Mouse (Mus musculus) neural tube, embryonic 11.5 days (tissue): ENCODE results near the gene Srpr. TPM values are rescaled to one million over a fixed set of nuclear protein-coding genes. Genes with fewer than 3 reads are reported as not detected.

Experiments
- ATAC-seq: fragments of 200-750 bp; cut with Nextera tagmentation; 2 replicates; pipeline ENCODE4 v1.8.0; 2017; ENCODE audit warnings: moderate number of reproducible peaks, mild to moderate bottlenecking, moderate TSS enrichment, moderate library complexity; ENCODE audit not compliant: insufficient read depth, low FRiP score, low TSS enrichment
- DNase-seq: peaks from one replicate; pipeline ENCODE4 v3.0.0-alpha.2; 2015; ENCODE audit warnings: low spot score
- H3K27ac ChIP-seq: fragments of 300-500 bp; sonication (generic); 2 replicates; pipeline ENCODE4 v1.5.1; 2014; ENCODE audit warnings: low read depth, mild to moderate bottlenecking, low read length
- H3K27me3 ChIP-seq: fragments of 300-500 bp; sonication (generic); 2 replicates; pipeline ENCODE4 v1.6.1; 2014; ENCODE audit warnings: mild to moderate bottlenecking, low read length, mixed read lengths; ENCODE audit not compliant: control insufficient read depth, insufficient read depth
- H3K36me3 ChIP-seq: fragments of 300-500 bp; sonication (generic); 2 replicates; pipeline ENCODE4 v1.6.1; 2014; ENCODE audit warnings: mild to moderate bottlenecking, low read length, moderate library complexity, mixed read lengths; ENCODE audit not compliant: control insufficient read depth, insufficient read depth
- H3K4me1 ChIP-seq: fragments of 300-500 bp; sonication (generic); 2 replicates; pipeline ENCODE4 v1.6.1; 2014; ENCODE audit warnings: low read length, mixed read lengths; ENCODE audit not compliant: control insufficient read depth, insufficient read depth
- H3K4me2 ChIP-seq: fragments of 300-500 bp; sonication (generic); 2 replicates; pipeline ENCODE4 v1.6.1; 2014; ENCODE audit warnings: low read depth, mild to moderate bottlenecking, moderate library complexity
- H3K4me3 ChIP-seq: fragments of 300-500 bp; sonication (generic); 2 replicates; pipeline ENCODE4 v1.5.1; 2014; ENCODE audit warnings: low read depth, low read length
- H3K9ac ChIP-seq: fragments of 300-500 bp; sonication (generic); 2 replicates; pipeline ENCODE4 v1.6.1; 2014; ENCODE audit warnings: mild to moderate bottlenecking, low read length
- H3K9me3 ChIP-seq: fragments of 300-500 bp; sonication (generic); 2 replicates; pipeline ENCODE4 v1.6.1; 2016; ENCODE audit warnings: low read length; ENCODE audit not compliant: control insufficient read depth
- WGBS: fragments of 180-500 bp; shearing (Covaris S2); extraction: QIAGEN DNeasy Blood & Tissue Kit; methylation state at CpG from one replicate; pipeline ENCODE4 v1.1.7; 2014; 5-methylcytosine and 5-hydroxymethylcytosine counted together
- polyA plus RNA-seq: library from polyadenylated mRNA; unstranded; fragments of >200 nt; fragmentation: Nextera tagmentation; extraction: Ambion mirVana; gene quantifications from 2 replicates; pipeline ENCODE4 v1.2.1, GENCODE M21; 2014

Srpr gene
- polyA plus RNA-seq, 1 experiment from 2014 or later = 105 TPM

DNA sequence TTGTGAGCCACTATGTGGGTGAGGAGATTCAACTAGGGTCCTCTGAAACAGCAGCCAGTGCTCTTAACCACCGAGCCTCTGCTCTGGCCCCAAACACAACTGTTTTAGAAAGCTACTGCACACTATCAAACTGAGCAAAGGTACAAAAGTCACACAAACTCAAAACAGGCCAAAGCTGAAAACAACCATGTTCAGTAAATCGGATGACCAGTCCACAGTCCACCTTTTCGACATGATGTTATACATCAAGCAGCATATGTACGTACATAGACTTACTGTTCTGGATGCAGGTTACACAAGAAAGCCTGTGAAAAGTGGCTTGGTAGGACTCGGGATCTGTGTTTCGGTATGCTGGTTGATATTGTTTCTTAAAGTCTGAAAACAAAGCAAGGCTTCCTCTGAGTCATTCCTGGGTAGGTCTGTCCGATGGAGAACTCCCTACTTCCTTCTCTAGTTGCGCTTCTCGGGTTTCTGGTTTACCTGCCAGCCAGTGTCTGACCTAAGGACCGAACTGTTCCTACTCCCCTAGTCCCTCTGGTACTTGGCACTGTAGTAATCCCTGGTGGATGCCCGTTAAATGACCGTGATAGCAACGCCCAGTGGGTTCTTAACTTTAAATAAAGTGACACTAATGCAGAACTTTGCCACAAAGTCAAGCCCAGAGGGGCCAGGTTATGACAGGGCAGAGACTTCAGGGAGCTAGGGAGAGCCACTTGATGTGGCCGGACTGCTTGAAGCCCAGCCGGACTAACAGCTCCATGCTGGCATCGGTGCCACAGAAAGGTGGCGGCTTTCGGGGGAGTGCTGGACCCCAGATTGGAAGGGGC is 817 bp upstream of the Srpr start:
- Histone ChIP-seq H3K36me3 (no peaks in the 10 kb centered on the region), H3K27ac (no peak overlapping the region; the same call in 1 of the 2 replicates), H3K9me3 (no peaks in the 10 kb centered on the region), H3K4me2 (peak overlapping the region; percentile 66), H3K27me3 (no peaks in the 10 kb centered on the region), H3K4me3 (peak overlapping the region; percentile 63), H3K4me1 (no peaks in the 10 kb centered on the region; the same call in 1 of the 2 replicates), H3K9ac (peak overlapping the region; percentile 84)
- DNase-seq = no peak
- ATAC-seq = peak; percentile 20
- 28% methylated on average over 18 of the region's 18 CpGs for WGBS

DNA sequence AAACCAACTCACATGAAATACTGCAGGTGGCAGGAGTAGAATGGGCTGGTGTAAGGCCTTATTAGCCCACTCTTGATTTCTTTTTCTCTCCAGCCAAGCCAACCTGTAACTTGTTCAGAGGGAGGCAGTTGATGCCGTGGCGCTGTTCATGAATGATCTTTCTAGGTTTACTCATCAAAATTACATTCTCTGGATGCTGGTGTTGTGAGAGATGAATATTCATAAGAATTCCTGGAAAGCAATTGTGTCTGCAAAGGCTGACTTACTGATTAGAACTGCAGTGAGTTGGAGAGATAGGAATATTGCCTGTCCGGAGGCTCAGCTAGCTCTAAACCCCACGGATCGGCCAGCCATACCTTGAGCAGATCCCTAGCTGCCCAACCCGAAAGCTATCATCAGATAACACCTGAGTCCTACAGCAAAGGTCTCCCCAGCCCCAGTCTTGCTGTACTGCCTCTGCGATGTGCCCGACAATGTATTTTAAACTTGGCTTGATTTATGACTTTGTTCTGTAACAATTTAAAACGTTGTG is 620 bp downstream of the Srpr start:
- ATAC-seq (no peak), DNase-seq (no peak)
- no peak overlapping the region for H3K27ac ChIP-seq
- 67% methylated on average over 9 of the region's 9 CpGs for WGBS
- H3K4me3 ChIP-seq = peak overlapping the region; percentile 63
- H3K27me3 ChIP-seq = no peaks in the 10 kb centered on the region
- H3K9me3 ChIP-seq = no peaks in the 10 kb centered on the region
- H3K4me2 ChIP-seq = peak overlapping the region; percentile 66
- H3K4me1 ChIP-seq = no peaks in the 10 kb centered on the region; the same call in 1 of the 2 replicates
- H3K9ac ChIP-seq = peak overlapping the region; percentile 84
- H3K36me3 ChIP-seq = peaks cover 2% of the 10 kb centered on the region; the same call in 1 of the 2 replicates

DNA sequence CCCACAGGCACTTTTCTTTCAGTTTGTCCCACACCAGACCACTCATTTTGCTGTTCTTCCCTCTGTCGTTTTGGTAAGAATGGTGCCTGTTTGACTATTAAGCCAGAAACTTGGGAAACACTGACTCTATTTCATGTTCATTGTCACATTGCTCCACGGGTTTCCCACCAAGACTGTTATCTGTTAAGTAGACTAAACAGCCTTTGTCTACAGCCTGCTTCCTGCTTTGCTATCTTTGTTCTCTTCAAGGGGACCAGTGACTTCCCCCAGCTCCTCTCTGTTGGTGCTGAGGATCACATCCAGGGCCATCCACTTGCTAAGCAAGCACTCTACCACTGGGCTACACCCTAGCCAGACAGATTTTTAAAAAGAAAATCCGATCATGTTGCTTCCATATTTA is 3.6 kb downstream of the Srpr start:
- ATAC-seq (no peak), DNase-seq (no peak)
- Histone ChIP-seq H3K36me3 (peaks cover 8% of the 10 kb centered on the region), H3K9me3 (no peaks in the 10 kb centered on the region), H3K27me3 (no peaks in the 10 kb centered on the region), H3K4me3 (no peak overlapping the region), H3K4me1 (no peaks in the 10 kb centered on the region; the same call in 1 of the 2 replicates), H3K9ac (no peak overlapping the region), H3K4me2 (no peak overlapping the region), H3K27ac (no peak overlapping the region)
- 76% methylated on average over 3 of the region's 3 CpGs for WGBS

DNA sequence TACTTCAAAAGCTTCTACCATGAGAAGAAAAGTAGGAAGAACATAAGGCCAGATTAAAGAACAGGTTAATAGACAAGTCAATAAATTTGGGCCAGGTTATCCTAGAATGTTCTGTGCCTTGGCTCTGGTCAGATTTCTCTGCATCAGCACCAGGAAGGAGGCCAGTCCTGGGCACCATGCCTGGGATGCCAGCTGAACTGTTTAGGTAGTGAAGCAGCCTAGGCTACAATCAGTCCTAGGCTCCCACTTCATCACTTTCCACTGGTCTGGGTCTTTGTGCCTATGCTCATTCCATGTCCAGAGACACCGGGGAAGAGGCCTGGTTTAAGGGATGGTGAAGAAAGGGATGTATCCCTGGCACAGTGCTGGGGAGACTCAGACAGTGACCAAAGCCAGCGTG is 4.4 kb downstream of the Srpr start:
- no peak overlapping the region for H3K9ac ChIP-seq
- peaks cover 8% of the 10 kb centered on the region for H3K36me3 ChIP-seq
- H3K27me3 ChIP-seq = no peaks in the 10 kb centered on the region
- no peaks in the 10 kb centered on the region; the same call in 1 of the 2 replicates for H3K4me1 ChIP-seq
- ATAC-seq (no peak), DNase-seq (no peak)
- no peak overlapping the region for H3K27ac ChIP-seq
- no peak overlapping the region for H3K4me2 ChIP-seq
- WGBS = 96% methylated on average over 2 of the region's 2 CpGs
- H3K9me3 ChIP-seq = no peaks in the 10 kb centered on the region
- no peak overlapping the region for H3K4me3 ChIP-seq

GRCm38 (mm10) chr9:35210542-35211474 is 10.8 kb downstream of the Srpr start, which contains the start of gene Foxred1:
Gene Foxred1, minus strand, starts transcription at chr9:35211055.
- peak within 1 kb of the TSS; percentile 95 for H3K4me2 ChIP-seq
- no peaks in the 10 kb centered on the region for H3K9me3 ChIP-seq
- H3K27me3 ChIP-seq = no peaks in the 10 kb centered on the region
- WGBS = under 1% methylated on average over 72 of the region's 72 CpGs
- ATAC-seq (peak; percentile 100), DNase-seq (peak; percentile 100)
- H3K9ac ChIP-seq = peak within 1 kb of the TSS; percentile 85
- H3K36me3 ChIP-seq = peaks cover 22% of the 10 kb centered on the region
- H3K27ac ChIP-seq = peak within 1 kb of the TSS; percentile 80
- 0 out of 2 replicates have a peak, but pooled peaks cover 4% of the 10 kb centered on the region for H3K4me1 ChIP-seq
- H3K4me3 ChIP-seq = peak within 1 kb of the TSS; percentile 72

GRCm38 (mm10) chr9:35211573-35212511 is 11.9 kb downstream of the Srpr start:
- Histone ChIP-seq H3K36me3 (peaks cover 20% of the 10 kb centered on the region), H3K27ac (no peak overlapping the region), H3K9ac (peak overlapping the region; percentile 71), H3K27me3 (no peaks in the 10 kb centered on the region), H3K4me1 (0 out of 2 replicates have a peak, but pooled peaks cover 4% of the 10 kb centered on the region), H3K4me3 (peak overlapping the region; percentile 72), H3K4me2 (peak overlapping the region; percentile 53), H3K9me3 (no peaks in the 10 kb centered on the region)
- DNase-seq = peak; percentile 18
- ATAC-seq = no peak
- WGBS = 37% methylated on average over 26 of the region's 26 CpGs

DNA sequence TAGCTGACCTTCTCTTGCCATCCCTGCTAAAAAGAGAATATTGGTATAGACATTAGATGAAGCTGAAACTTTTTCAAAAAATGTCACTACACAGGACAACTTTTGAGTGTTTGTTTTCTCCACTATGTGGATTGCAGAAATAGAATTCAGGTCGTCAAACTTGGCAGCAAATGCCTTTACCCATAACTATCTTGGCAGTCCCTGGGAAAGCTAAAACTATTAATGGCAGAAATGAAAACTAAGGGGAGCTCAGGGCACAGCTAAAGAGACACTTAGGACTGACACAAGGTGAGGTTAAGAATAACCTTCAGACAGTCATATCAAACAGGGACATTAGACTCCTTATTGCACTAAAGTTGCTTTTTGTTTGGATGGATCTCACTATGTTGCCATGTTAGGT is 18.0 kb downstream of the Srpr start:
- no peak overlapping the region for H3K27ac ChIP-seq
- H3K27me3 ChIP-seq = no peaks in the 10 kb centered on the region
- no peak for DNase-seq
- no peak overlapping the region for H3K9ac ChIP-seq
- no peak for ATAC-seq
- no peaks in the 10 kb centered on the region for H3K4me1 ChIP-seq
- H3K4me2 ChIP-seq = no peak overlapping the region
- WGBS = 78% methylated on average over 1 of the region's 1 CpGs
- no peak overlapping the region for H3K4me3 ChIP-seq
- H3K9me3 ChIP-seq = no peaks in the 10 kb centered on the region
- peaks cover 21% of the 10 kb centered on the region for H3K36me3 ChIP-seq
